Comparison of ENCODE assay signal across 8 mouse cellular contexts in genomic region chr12:8673121-8673973, GRCm38 (mm10). TPM values are rescaled to one million over a fixed set of nuclear protein-coding genes. Genes with fewer than 3 reads are reported as not detected.
DNase-seq lines count a peak whose midpoint lies in the region; ATAC-seq and TF ChIP-seq lines count a peak whose summit lies in the region.

No protein-coding gene starts in this region.

- H3K9me3 ChIP-seq in forebrain, embryonic 16.5 days (ENCODE audit: control insufficient read depth, low read length), result no peaks in the 10 kb centered on the region
- no peaks in the 10 kb centered on the region for H3K9me3 ChIP-seq in liver, postnatal 0 days (ENCODE audit: low read length)

- H3K4me1 ChIP-seq in kidney, adult 2 months (ENCODE audit: control insufficient read depth, insufficient read depth, low read length), result peaks cover 14% of the 10 kb centered on the region
- peaks cover 23% of the 10 kb centered on the region for H3K4me1 ChIP-seq in forebrain, embryonic 16.5 days (replicated peaks; ENCODE audit: control insufficient read depth, insufficient read depth, low read length)
- peaks cover 26% of the 10 kb centered on the region for H3K4me1 ChIP-seq in liver, postnatal 0 days (ENCODE audit: insufficient read depth)

- peak overlapping the region; percentile 52 for H3K4me2 ChIP-seq in forebrain, embryonic 16.5 days (ENCODE audit: low read length)
- H3K4me2 ChIP-seq in liver, postnatal 0 days (ENCODE audit: low read depth, low read length), result peak overlapping the region; percentile 88

- WGBS in kidney, adult 2 months, result 41% methylated on average over 17 of the region's 17 CpGs
- WGBS in forebrain, embryonic 16.5 days, result 30% methylated on average over 17 of the region's 17 CpGs
- WGBS in liver, postnatal 0 days (ENCODE audit: insufficient replicate concordance), result 36% methylated on average over 17 of the region's 17 CpGs

- peak overlapping the region; percentile 86 for H3K27ac ChIP-seq in kidney, adult 2 months (ENCODE audit: insufficient read depth, low read depth, low read length)
- peak overlapping the region; percentile 96 for H3K27ac ChIP-seq in forebrain, embryonic 16.5 days (ENCODE audit: low read length)
- H3K27ac ChIP-seq in liver, postnatal 0 days (ENCODE audit: low read depth), result peak overlapping the region; percentile 97

- no peak for TF ChIP-seq CTCF in kidney, adult 2 months (conservative IDR thresholded peaks at IDR 0.05; ENCODE audit: insufficient read depth, insufficient read length, low read depth, low read length)
- no peak for TF ChIP-seq CTCF in liver, postnatal 0 days (IDR thresholded peaks at IDR 0.05; ENCODE audit: low read depth)

- peak overlapping the region; percentile 99 for H3K9ac ChIP-seq in forebrain, embryonic 16.5 days (replicated peaks; ENCODE audit: low read depth, low read length)
- H3K9ac ChIP-seq in liver, postnatal 0 days (replicated peaks), result peak overlapping the region; percentile 76

- TF ChIP-seq POLR2A in kidney, adult 2 months (IDR thresholded peaks at IDR 0.05; ENCODE audit: low read depth, low read length), result no peak

- intact Hi-C loops in left cerebral cortex, postnatal 4 days (cut with DNase I), result no loop called here

- H3K36me3 ChIP-seq in kidney, adult 2 months (ENCODE audit: control insufficient read depth, insufficient read depth, low read length), result no peaks in the 10 kb centered on the region
- H3K36me3 ChIP-seq in forebrain, embryonic 16.5 days (ENCODE audit: control insufficient read depth, insufficient read depth), result no peaks in the 10 kb centered on the region
- no peaks in the 10 kb centered on the region for H3K36me3 ChIP-seq in liver, postnatal 0 days (replicated peaks; ENCODE audit: insufficient read depth, low read length)

- no peaks in the 10 kb centered on the region for H3K27me3 ChIP-seq in kidney, adult 2 months (replicated peaks; ENCODE audit: control insufficient read depth, insufficient read depth, low read length)
- H3K27me3 ChIP-seq in forebrain, embryonic 16.5 days (replicated peaks; ENCODE audit: control insufficient read depth, insufficient read depth, low read length), result no peaks in the 10 kb centered on the region
- H3K27me3 ChIP-seq in liver, postnatal 0 days (ENCODE audit: insufficient read depth, low read length), result no peaks in the 10 kb centered on the region

- peak overlapping the region; percentile 64 for H3K4me3 ChIP-seq in kidney, adult 2 months (ENCODE audit: insufficient read depth, low read depth, low read length)
- H3K4me3 ChIP-seq in forebrain, embryonic 16.5 days (replicated peaks; ENCODE audit: low read length), result peak overlapping the region; percentile 97
- H3K4me3 ChIP-seq in liver, postnatal 0 days (ENCODE audit: low read depth, low read length), result peak overlapping the region; percentile 93

- TF ChIP-seq EP300 in liver, postnatal 0 days (IDR thresholded peaks at IDR 0.05; ENCODE audit: low read depth), result no peak

- ATAC-seq in forebrain, embryonic 16.5 days, result peak; percentile 60
- ATAC-seq in liver, postnatal 0 days, result peak; percentile 26; the same call in 1 of the 2 replicates

- DNase-seq in kidney, adult 2 months, result no peak
- no peak for DNase-seq in kidney, adult 8-10 months
- DNase-seq in MEL-GATA-1-ER (ENCODE audit: extremely low read depth, low read depth), result peak; percentile 64
- no peak for DNase-seq in liver, postnatal 0 days
- no peak for DNase-seq in gastrocnemius, postnatal 10 days
- DNase-seq in left cerebral cortex, adult 8-10 months (ENCODE audit: low spot score in 2 of 2), result no peak
- no peak for DNase-seq in left cerebral cortex, postnatal 4 days

RNA-seq across cellular contexts. Expression of gene Pum2, which starts 0.6 kb away (rescaled TPM):
- 42.1 and 43.3 TPM in 2 replicates for polyA plus RNA-seq in kidney, adult 2 months (2012; rRNA removed)
- polyA plus RNA-seq in forebrain, embryonic 16.5 days (2015; fragmentation: Nextera tagmentation; extraction: Ambion mirVana), result 67.6 and 75.1 TPM in 2 replicates
- polyA plus RNA-seq in liver, postnatal 0 days (2015; fragmentation: Nextera tagmentation; extraction: Ambion mirVana), result 11.7 and 11.9 TPM in 2 replicates
- 10 to 100 TPM; 80.7 to 98.1 TPM for total RNA-seq in gastrocnemius, postnatal 10 days (2021)
- total RNA-seq in left cerebral cortex, adult 8-10 months (2022), result 100 to 1,000 TPM; 173 to 210 (median 192) TPM
- 100 to 1,000 TPM; 183 to 192 TPM for total RNA-seq in left cerebral cortex, postnatal 4 days (2021)
